Mouse (Mus musculus): Measurements from ENCODE around the gene Gucd1.
A peak's percentile ranks its signal among the peaks of the same experiment; 100 is the strongest.

Gucd1 gene

DNA sequence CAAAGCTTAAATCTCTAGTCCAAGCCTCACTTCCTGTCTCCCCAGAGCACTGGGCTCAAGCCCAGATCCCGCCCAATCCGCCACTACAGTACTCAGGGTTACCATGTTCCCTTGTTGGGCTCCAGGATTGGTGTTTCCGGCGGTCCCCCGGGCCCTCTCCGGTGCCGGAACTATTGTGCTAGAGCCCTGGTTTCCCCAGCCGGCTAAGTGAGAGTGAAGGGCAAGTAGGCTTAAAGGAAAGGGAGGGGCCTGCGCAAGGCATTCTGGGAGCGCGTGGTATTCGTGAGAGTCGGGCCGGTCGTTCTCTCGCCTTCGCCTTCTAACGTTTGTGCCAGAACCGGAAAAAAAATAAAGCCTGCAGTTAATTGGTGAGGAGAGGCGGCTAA lies at the start of gene Gucd1:
Gene Gucd1, minus strand, starts transcription at position 215 of the 386 bp plus-strand sequence.
- peak; percentile 98 for DNase-seq (ENCODE audit: low spot score in 2 of 2)

DNA sequence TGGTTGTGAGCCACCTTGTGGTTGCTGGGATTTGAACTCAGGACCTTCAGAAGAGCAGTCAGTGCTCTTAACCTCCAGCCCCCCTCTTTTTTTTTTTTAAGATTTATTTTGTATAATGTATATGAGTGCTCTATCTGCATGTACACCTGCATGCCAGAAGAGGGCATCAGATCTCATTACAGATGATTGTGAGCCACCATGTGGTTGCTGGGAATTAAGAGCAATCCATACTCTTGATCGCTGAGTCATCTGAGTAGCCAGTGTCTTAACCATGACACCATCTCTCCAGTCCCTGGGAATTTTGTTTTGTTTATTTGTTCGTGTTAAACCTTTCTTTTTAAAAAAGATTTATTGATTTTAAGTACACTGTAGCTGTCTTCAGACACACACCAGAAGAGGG lies 49.0 kb upstream of the Gucd1 start:
- DNase-seq (ENCODE audit: low spot score in 2 of 2): peak in 1 of 2 experiments; percentile 8

- peak in 1 of 2 experiments; percentile 18 for DNase-seq (ENCODE audit: low spot score in 2 of 2)
Observed at GRCm38 (mm10) chr10:75566321-75566720, 48.5 kb upstream of the Gucd1 start.

- no peak for DNase-seq (ENCODE audit: low spot score in 2 of 2)
Observed at GRCm38 (mm10) chr10:75565906-75566305, 48.1 kb upstream of the Gucd1 start.

- peak in 1 of 2 experiments; percentile 17 for DNase-seq (ENCODE audit: low spot score in 2 of 2)
Observed at GRCm38 (mm10) chr10:75565436-75565835, 47.7 kb upstream of the Gucd1 start.

GRCm38 (mm10) chr10:75564687-75565265 lies 47.0 kb upstream of the Gucd1 start:
- DNase-seq (ENCODE audit: low spot score in 2 of 2): peak in 1 of 2 experiments; percentile 15

DNA sequence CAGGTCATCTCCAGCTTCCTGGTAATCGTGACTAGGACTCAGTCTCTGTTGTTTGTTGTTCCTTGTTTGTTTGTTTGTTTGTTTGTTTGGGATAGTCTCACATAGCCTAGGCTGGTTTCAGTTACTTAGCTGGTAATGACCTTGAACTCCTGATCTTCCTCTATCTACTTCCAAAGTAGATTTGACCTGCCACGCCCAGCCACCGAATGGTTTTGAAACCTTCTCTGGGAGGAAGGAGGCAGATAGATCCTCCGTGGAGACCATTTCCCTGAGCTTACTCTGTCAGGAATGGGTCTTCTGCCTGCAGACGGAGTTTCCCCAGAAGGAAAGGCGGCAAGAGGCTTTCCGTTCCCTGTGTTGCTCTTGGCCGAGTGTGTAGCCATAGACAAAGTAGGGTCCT lies 44.8 kb upstream of the Gucd1 start:
- peak in 1 of 2 experiments; percentile 7 for DNase-seq (ENCODE audit: low spot score in 2 of 2)

GRCm38 (mm10) chr10:75561071-75561654 lies 43.4 kb upstream of the Gucd1 start, which contains the start of gene Ggt1:
Gene Ggt1, plus strand, starts transcription at chr10:75561604.
- peak in 1 of 2 experiments; percentile 22 for DNase-seq (ENCODE audit: low spot score in 2 of 2)

- no peak for DNase-seq (ENCODE audit: low spot score in 2 of 2)
Observed at GRCm38 (mm10) chr10:75560549-75560899, 42.8 kb upstream of the Gucd1 start.

DNA sequence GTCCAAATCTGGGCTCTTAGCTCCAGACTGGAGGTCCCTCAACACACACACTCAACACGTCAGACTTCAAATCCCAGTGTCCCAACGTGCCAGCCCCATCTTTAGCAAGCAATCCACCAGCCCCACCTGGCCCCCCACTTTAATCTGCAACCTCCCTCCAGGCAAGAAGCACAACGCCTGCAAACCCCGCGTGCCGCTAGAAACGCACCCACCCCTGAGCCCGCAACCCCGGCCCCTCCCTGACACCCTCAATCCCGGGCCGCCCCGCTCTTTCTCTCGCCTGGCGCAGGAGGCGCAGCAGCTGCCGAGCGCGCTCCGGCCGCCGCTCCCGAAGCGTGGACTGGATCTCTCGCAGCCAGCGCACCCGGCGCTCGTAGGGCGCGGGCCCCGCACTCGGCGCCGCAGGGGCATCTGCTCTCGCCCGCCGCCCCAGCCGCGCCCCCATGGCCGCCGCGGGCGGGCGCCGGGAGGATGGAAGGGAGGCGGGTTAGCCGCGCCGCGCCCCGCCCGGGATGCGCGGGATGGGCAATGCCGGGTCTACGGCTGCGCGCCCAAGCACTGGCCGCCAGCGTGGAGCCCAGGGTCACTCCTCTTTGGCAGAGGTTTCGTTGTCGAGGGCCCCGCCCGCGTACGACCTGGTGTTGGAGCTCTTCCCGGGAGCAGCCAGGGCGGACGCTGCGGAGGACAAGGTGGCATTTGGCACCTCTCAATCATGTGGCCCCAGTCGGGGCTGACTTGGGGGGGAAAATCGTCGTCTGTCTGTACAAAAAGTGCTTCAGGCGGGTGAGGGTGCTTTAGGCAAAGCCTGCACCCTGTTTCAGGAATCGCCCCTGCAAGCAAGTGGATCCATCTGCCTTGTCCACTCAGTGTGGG lies 42.1 kb upstream of the Gucd1 start, which contains the start of gene Lrrc75b:
Gene Lrrc75b, minus strand, starts transcription at position 655 of the 873 bp plus-strand sequence.
- peak; percentile 62 to 63 for DNase-seq (ENCODE audit: low spot score in 2 of 2)

GRCm38 (mm10) chr10:75559041-75559675 lies 41.4 kb upstream of the Gucd1 start:
- DNase-seq (ENCODE audit: low spot score in 2 of 2): peak in 1 of 2 experiments; percentile 43

DNA sequence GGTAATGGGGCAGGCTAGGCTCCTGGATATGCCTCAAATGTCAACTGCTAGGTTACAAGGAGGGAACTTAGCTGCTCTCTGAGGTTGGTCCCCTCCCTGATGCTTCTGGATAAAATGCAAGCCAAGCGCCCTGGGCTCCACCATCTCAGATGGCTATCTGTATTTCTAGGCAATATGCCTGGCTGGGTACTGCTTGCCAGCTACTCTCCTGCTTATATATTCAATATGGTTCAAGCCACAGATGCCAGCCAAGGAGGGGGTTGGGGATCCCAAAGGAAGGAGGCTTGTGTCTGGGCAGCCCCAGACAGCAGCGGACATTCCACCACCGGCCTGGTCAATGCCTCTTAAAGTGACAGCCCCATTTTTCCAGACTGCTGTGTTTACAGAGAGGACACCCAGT lies 40.7 kb upstream of the Gucd1 start:
- DNase-seq (ENCODE audit: low spot score in 2 of 2): peak; percentile 81 to 84

GRCm38 (mm10) chr10:75556026-75556425 lies 38.3 kb upstream of the Gucd1 start:
- peak; percentile 90 for DNase-seq (ENCODE audit: low spot score in 2 of 2)

DNA sequence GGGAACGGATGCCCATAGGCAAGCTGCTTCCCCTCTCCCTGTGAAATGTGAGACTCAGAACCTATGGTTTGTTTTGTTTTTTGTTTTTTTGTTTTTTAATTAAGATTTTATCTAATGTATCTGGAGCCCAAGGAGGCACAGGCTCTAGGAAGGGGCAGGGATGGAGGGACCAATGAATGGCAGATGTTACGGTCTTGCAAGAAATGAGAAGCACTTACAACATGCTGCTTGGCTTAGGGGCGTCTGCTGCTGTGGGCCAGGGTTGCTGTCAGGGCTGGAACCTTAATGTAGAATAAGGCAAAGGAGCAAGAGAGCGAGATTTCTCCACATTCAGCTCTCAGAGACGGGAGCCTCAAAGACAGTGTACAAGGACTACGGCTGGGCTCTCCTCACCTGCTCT lies 37.8 kb upstream of the Gucd1 start:
- DNase-seq (ENCODE audit: low spot score in 2 of 2): no peak

DNA sequence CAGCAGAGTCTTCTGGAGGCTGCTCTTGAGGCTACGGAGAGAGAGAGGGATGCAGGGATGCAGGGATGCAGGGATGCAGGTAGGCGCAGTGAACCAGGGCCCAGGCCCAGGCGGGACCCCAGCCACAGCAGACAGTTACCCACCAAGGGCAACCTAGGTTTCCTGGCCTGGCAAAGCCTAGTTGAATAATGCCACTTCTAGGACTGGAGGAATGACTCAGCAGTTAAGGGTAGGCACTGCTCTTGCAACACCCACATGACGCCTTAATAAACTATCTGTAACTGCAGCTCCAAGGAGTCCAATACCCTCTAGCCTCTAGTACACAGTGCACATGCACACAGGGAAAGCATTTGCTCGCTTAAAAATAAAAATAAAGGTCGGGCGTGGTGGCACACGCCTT lies 36.3 kb upstream of the Gucd1 start:
- no peak for DNase-seq (ENCODE audit: low spot score in 2 of 2)

- no peak for DNase-seq (ENCODE audit: low spot score in 2 of 2)
Observed at GRCm38 (mm10) chr10:75552701-75553450, 35.1 kb upstream of the Gucd1 start.

- DNase-seq (ENCODE audit: low spot score in 2 of 2): no peak
Observed at GRCm38 (mm10) chr10:75552106-75552505, 34.3 kb upstream of the Gucd1 start.

DNA sequence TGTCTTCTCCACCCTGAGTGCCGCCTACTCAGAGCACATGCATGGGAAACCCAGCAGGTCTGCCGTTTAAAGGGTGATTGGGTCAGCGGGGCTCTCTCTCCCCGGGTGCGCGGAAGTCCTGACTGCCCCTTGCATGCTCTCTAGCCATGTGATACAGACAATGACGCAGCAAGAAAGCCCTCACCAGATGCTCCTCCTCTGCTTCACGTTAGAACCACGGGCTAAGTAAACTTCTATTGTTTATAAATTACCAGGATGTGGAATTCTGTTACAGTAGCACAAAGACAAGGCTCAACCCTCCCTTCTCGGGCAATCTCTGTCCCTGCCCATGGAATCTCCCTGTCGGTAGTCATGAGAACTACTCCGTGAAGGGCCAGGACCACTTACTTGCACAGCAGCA lies 33.4 kb upstream of the Gucd1 start:
- no peak for DNase-seq (ENCODE audit: low spot score in 2 of 2)

DNA sequence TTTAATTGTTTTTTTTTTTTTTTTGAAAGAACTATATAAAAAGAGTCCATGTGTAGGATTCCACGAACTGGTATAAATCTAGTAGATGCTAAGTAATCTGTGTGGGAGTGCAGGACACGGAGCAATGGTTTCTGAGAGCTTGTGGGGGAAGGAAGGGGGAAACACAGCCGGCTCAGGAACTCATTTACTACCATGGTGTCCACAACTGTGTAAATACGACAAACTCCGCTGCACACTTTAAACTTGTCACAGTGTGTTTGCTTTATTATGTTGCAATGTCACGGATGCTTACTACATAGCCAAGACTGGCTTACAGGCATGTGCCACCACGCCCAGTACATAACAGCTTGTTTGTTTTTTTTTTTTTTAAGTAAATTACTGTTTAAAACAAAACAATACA lies 32.1 kb upstream of the Gucd1 start:
- DNase-seq (ENCODE audit: low spot score in 2 of 2): no peak

DNA sequence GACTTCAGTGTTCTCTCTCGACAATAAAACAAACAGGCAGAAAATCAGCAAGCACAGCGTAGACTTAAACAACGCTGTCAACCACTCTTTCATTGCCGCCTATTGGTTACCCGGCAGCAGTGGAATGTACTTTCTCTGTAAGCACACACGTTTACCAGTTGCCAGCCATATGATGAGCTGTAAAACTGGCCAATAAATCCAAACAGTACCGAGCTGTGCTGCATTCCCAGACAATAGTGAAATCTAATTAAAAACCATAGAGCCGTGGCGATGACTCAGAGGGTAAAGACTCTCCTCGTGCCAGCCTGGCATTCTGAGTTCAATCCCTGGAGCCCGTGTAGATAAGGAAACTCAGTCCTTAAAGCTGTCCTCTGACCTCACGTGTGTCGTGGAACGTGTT lies 30.7 kb upstream of the Gucd1 start:
- no peak for DNase-seq (ENCODE audit: low spot score in 2 of 2)

- no peak for DNase-seq (ENCODE audit: low spot score in 2 of 2)
Observed at GRCm38 (mm10) chr10:75547901-75548300, 30.1 kb upstream of the Gucd1 start.

Measured in right cerebral cortex, postnatal 10 days (tissue).